Mouse (Mus musculus): ENCODE results near the gene Gm10717. TPM values are rescaled to one million over a fixed set of nuclear protein-coding genes. Genes with fewer than 3 reads are reported as not detected.
A peak's percentile ranks its signal among the peaks of the same experiment; 100 is the strongest.
"Not testable (repeated sequence)": the region's sequence is repeated elsewhere in the genome, so short reads cannot be mapped to it uniquely, and the experiment has no call there.

Gm10717 gene
- polyA plus RNA-seq, 1 experiment from 2014 or later = 0.29 TPM

GRCm38 (mm10) chr9:3025653-3026052, 436 bp downstream of the Gm10717 start:
- not testable (repeated sequence) for H3K27me3 ChIP-seq (ENCODE audit: insufficient read depth, low read length); H3K9me3 ChIP-seq (ENCODE audit: low read depth, low read length); DNase-seq; ATAC-seq (ENCODE audit: insufficient read depth); H3K27ac ChIP-seq (ENCODE audit: low read depth); H3K4me2 ChIP-seq; H3K4me3 ChIP-seq (ENCODE audit: low read depth, low read length); H3K9ac ChIP-seq; H3K36me3 ChIP-seq (ENCODE audit: insufficient read depth); H3K4me1 ChIP-seq (ENCODE audit: insufficient read depth)
- WGBS = 61% methylated on average over 4 of the region's 6 CpGs

GRCm38 (mm10) chr9:3026136-3026535, 919 bp downstream of the Gm10717 start:
- not testable (repeated sequence) for H3K4me2 ChIP-seq; H3K27ac ChIP-seq (ENCODE audit: low read depth); H3K9me3 ChIP-seq (ENCODE audit: low read depth, low read length); H3K9ac ChIP-seq; H3K36me3 ChIP-seq (ENCODE audit: insufficient read depth); H3K4me3 ChIP-seq (ENCODE audit: low read depth, low read length); DNase-seq; ATAC-seq (ENCODE audit: insufficient read depth); H3K4me1 ChIP-seq (ENCODE audit: insufficient read depth); H3K27me3 ChIP-seq (ENCODE audit: insufficient read depth, low read length)
- 72% methylated on average over 5 of the region's 5 CpGs for WGBS

- DNase-seq; H3K27me3 ChIP-seq (ENCODE audit: insufficient read depth, low read length); ATAC-seq (ENCODE audit: insufficient read depth); H3K4me1 ChIP-seq (ENCODE audit: insufficient read depth); H3K9ac ChIP-seq; H3K9me3 ChIP-seq (ENCODE audit: low read depth, low read length); H3K4me3 ChIP-seq (ENCODE audit: low read depth, low read length); H3K27ac ChIP-seq (ENCODE audit: low read depth); H3K36me3 ChIP-seq (ENCODE audit: insufficient read depth); H3K4me2 ChIP-seq: not testable (repeated sequence)
- 66% methylated on average over 9 of the region's 9 CpGs for WGBS
These were observed 1.5 kb downstream of the Gm10717 start for GRCm38 (mm10) chr9:3026741-3027140.

- not testable (repeated sequence) for H3K27ac ChIP-seq (ENCODE audit: low read depth); H3K36me3 ChIP-seq (ENCODE audit: insufficient read depth); H3K4me2 ChIP-seq; H3K9ac ChIP-seq; H3K27me3 ChIP-seq (ENCODE audit: insufficient read depth, low read length); ATAC-seq (ENCODE audit: insufficient read depth); H3K4me1 ChIP-seq (ENCODE audit: insufficient read depth); H3K4me3 ChIP-seq (ENCODE audit: low read depth, low read length); H3K9me3 ChIP-seq (ENCODE audit: low read depth, low read length)
- 68% methylated on average over 9 of the region's 9 CpGs for WGBS
- peak; percentile 69 for DNase-seq
These were observed 2.0 kb downstream of the Gm10717 start for GRCm38 (mm10) chr9:3027200-3027599.

- not testable (repeated sequence) for H3K27me3 ChIP-seq (ENCODE audit: insufficient read depth, low read length); H3K4me1 ChIP-seq (ENCODE audit: insufficient read depth)
These were observed 4.2 kb downstream of the Gm10717 start for GRCm38 (mm10) chr9:3029276-3030000.

GRCm38 (mm10) chr9:3030677-3031318, 5.6 kb downstream of the Gm10717 start:
- 59% methylated on average over 2 of the region's 10 CpGs for WGBS
- H3K4me2 ChIP-seq; H3K36me3 ChIP-seq (ENCODE audit: insufficient read depth); H3K4me1 ChIP-seq (ENCODE audit: insufficient read depth); H3K9ac ChIP-seq; H3K27ac ChIP-seq (ENCODE audit: low read depth); H3K27me3 ChIP-seq (ENCODE audit: insufficient read depth, low read length); H3K4me3 ChIP-seq (ENCODE audit: low read depth, low read length); H3K9me3 ChIP-seq (ENCODE audit: low read depth, low read length); ATAC-seq (ENCODE audit: insufficient read depth): not testable (repeated sequence)
- DNase-seq = peak; percentile 89

More at GRCm38 (mm10) chr9:3029276-3030000, 4.2 kb downstream of the Gm10717 start:
- H3K9ac ChIP-seq; H3K9me3 ChIP-seq (ENCODE audit: low read depth, low read length); H3K4me3 ChIP-seq (ENCODE audit: low read depth, low read length); H3K36me3 ChIP-seq (ENCODE audit: insufficient read depth); DNase-seq; H3K4me2 ChIP-seq; ATAC-seq (ENCODE audit: insufficient read depth); H3K27ac ChIP-seq (ENCODE audit: low read depth): not testable (repeated sequence)
- 64% methylated on average over 12 of the region's 16 CpGs for WGBS

- not testable (repeated sequence) for H3K4me1 ChIP-seq (ENCODE audit: insufficient read depth); H3K9me3 ChIP-seq (ENCODE audit: low read depth, low read length); H3K4me3 ChIP-seq (ENCODE audit: low read depth, low read length); ATAC-seq (ENCODE audit: insufficient read depth); H3K36me3 ChIP-seq (ENCODE audit: insufficient read depth); H3K4me2 ChIP-seq; H3K9ac ChIP-seq; H3K27ac ChIP-seq (ENCODE audit: low read depth); DNase-seq; H3K27me3 ChIP-seq (ENCODE audit: insufficient read depth, low read length)
- WGBS = no CpG with 5 or more reads among the region's 8 CpGs
These were observed 9.1 kb downstream of the Gm10717 start, which contains the start of gene Gm17535 for GRCm38 (mm10) chr9:3034299-3034698. Gm17535 (plus strand) TSS chr9:3034599.

GRCm38 (mm10) chr9:3036577-3036976, 11.4 kb downstream of the Gm10717 start, which contains the start of gene Gm10715:
Gm10715 (plus strand) TSS chr9:3036877.
- H3K27ac ChIP-seq (ENCODE audit: low read depth); H3K9me3 ChIP-seq (ENCODE audit: low read depth, low read length); H3K4me2 ChIP-seq; H3K4me1 ChIP-seq (ENCODE audit: insufficient read depth); H3K27me3 ChIP-seq (ENCODE audit: insufficient read depth, low read length); H3K36me3 ChIP-seq (ENCODE audit: insufficient read depth); H3K9ac ChIP-seq; DNase-seq; H3K4me3 ChIP-seq (ENCODE audit: low read depth, low read length); ATAC-seq (ENCODE audit: insufficient read depth): not testable (repeated sequence)
- WGBS = 71% methylated on average over 6 of the region's 8 CpGs

GRCm38 (mm10) chr9:3038161-3038560, 12.9 kb downstream of the Gm10717 start:
- not testable (repeated sequence) for H3K4me2 ChIP-seq; H3K36me3 ChIP-seq (ENCODE audit: insufficient read depth); DNase-seq; ATAC-seq (ENCODE audit: insufficient read depth); H3K4me3 ChIP-seq (ENCODE audit: low read depth, low read length); H3K27ac ChIP-seq (ENCODE audit: low read depth); H3K4me1 ChIP-seq (ENCODE audit: insufficient read depth); H3K9ac ChIP-seq; H3K9me3 ChIP-seq (ENCODE audit: low read depth, low read length); H3K27me3 ChIP-seq (ENCODE audit: insufficient read depth, low read length)
- WGBS = 60% methylated on average over 4 of the region's 4 CpGs

Data from lung, embryonic 14.5 days (tissue).